Mouse (Mus musculus): ENCODE results near the gene Nubp1. TPM values are rescaled to one million over a fixed set of nuclear protein-coding genes. Genes with fewer than 3 reads are reported as not detected.

Nubp1 gene
- polyA plus RNA-seq, 1 experiment from 2014 or later: 41.6 TPM

GRCm38 (mm10) chr16:10468201-10468600 lies 56.5 kb downstream of the Nubp1 start:
- Histone ChIP-seq H3K27me3 (replicated peaks) (no peaks in the 10 kb centered on the region), H3K9ac (no peak overlapping the region), H3K4me2 (no peak overlapping the region), H3K4me1 (replicated peaks) (0 out of 2 replicates have a peak, but pooled peaks cover 6% of the 10 kb centered on the region), H3K4me3 (no peak overlapping the region), H3K36me3 (no peaks in the 10 kb centered on the region), H3K27ac (ENCODE audit: poor library complexity, severe bottlenecking) (no peak overlapping the region), H3K9me3 (replicated peaks) (no peaks in the 10 kb centered on the region)
- 56% methylated on average over 1 of the region's 1 CpGs for WGBS
- no peak for ATAC-seq (ENCODE audit: insufficient number of reproducible peaks, low FRiP score)

- H3K4me2 ChIP-seq: no peak overlapping the region
- WGBS: 88% methylated on average over 3 of the region's 3 CpGs
- no peaks in the 10 kb centered on the region for H3K36me3 ChIP-seq
- H3K27ac ChIP-seq (ENCODE audit: poor library complexity, severe bottlenecking): no peak overlapping the region
- no peak for ATAC-seq (ENCODE audit: insufficient number of reproducible peaks, low FRiP score)
- H3K4me3 ChIP-seq: no peak overlapping the region
- no peaks in the 10 kb centered on the region for H3K27me3 ChIP-seq (replicated peaks)
- H3K9me3 ChIP-seq (replicated peaks): no peaks in the 10 kb centered on the region
- H3K9ac ChIP-seq: no peak overlapping the region
- peaks cover 12% of the 10 kb centered on the region for H3K4me1 ChIP-seq (replicated peaks)
Measured at GRCm38 (mm10) chr16:10471950-10472349, 60.2 kb downstream of the Nubp1 start.

Other genes with a start within 250 kb of the Nubp1 start
- gene Rpl39l, start 241.7 kb upstream of the Nubp1 start, polyA plus RNA-seq (2016; fragmentation: Nextera tagmentation; extraction: Ambion mirVana): 0.34 TPM in 1 of 2 replicates, not detected in the other
- gene Atf7ip2, start 219.2 kb upstream of the Nubp1 start, polyA plus RNA-seq (2016; fragmentation: Nextera tagmentation; extraction: Ambion mirVana): 0.78 and 1.2 TPM in 2 replicates
- gene Emp2, start 98.0 kb upstream of the Nubp1 start, polyA plus RNA-seq (2016; fragmentation: Nextera tagmentation; extraction: Ambion mirVana): 24.2 and 25.4 TPM in 2 replicates
- 0.21 and 0.24 TPM in 2 replicates for gene Tekt5, start 16.5 kb upstream of the Nubp1 start, polyA plus RNA-seq (2016; fragmentation: Nextera tagmentation; extraction: Ambion mirVana)
- 6.5 and 6.7 TPM in 2 replicates for gene Tvp23a, start 35.4 kb downstream of the Nubp1 start, polyA plus RNA-seq (2016; fragmentation: Nextera tagmentation; extraction: Ambion mirVana)
- 0.17 and 0.62 TPM in 2 replicates for gene Ciita, start 68.1 kb downstream of the Nubp1 start, polyA plus RNA-seq (2016; fragmentation: Nextera tagmentation; extraction: Ambion mirVana)
- 19.4 and 20.8 TPM in 2 replicates for gene Dexi, start 131.1 kb downstream of the Nubp1 start, polyA plus RNA-seq (2016; fragmentation: Nextera tagmentation; extraction: Ambion mirVana)
- gene Clec16a, start 133.4 kb downstream of the Nubp1 start, polyA plus RNA-seq (2016; fragmentation: Nextera tagmentation; extraction: Ambion mirVana): 30.0 and 33.7 TPM in 2 replicates